Mouse (Mus musculus) spleen, adult 2 months (tissue): Measurements from ENCODE around the gene Ppp4r1. TPM values are rescaled to one million over a fixed set of nuclear protein-coding genes. Genes with fewer than 3 reads are reported as not detected.

Source experiments
- DNase-seq, 2 experiments: peaks; one replicate each; pipeline versions ENCODE4 v3.0.0 to v3.0.0-alpha.2; 2012 to 2021; ENCODE audit warnings: low spot score in 2 of 2, low read depth in 1 of 2
- H3K27ac ChIP-seq: fragments of 200-500 bp; 2 replicates; pipeline ENCODE4 v1.5.1; 2012; ENCODE audit warnings: low read length, inconsistent platforms; ENCODE audit not compliant: insufficient read depth
- H3K27me3 ChIP-seq: fragments of 200-500 bp; 2 replicates; pipeline ENCODE4 v1.6.1; 2012; ENCODE audit warnings: mild to moderate bottlenecking, moderate library complexity, low read length, inconsistent platforms; ENCODE audit not compliant: control insufficient read depth, insufficient read depth
- H3K36me3 ChIP-seq: fragments of 200-500 bp; 2 replicates; pipeline ENCODE4 v1.6.1; 2012; ENCODE audit warnings: mild to moderate bottlenecking, low read length, inconsistent platforms; ENCODE audit not compliant: control insufficient read depth, insufficient read depth
- H3K4me1 ChIP-seq: fragments of 200-500 bp; 2 replicates; pipeline ENCODE4 v1.6.1; 2011; ENCODE audit warnings: inconsistent platforms; ENCODE audit not compliant: control insufficient read depth, insufficient read depth, insufficient read length
- H3K4me3 ChIP-seq: fragments of 200-500 bp; 2 replicates; pipeline ENCODE4 v1.5.1; 2011; ENCODE audit warnings: mild to moderate bottlenecking, inconsistent platforms; ENCODE audit not compliant: insufficient read depth, insufficient read length; ENCODE audit errors: extremely low read depth
- CTCF ChIP-seq: fragments of 200-500 bp; IDR thresholded peaks from 2 replicates; pipeline ENCODE4 v1.5.1; 2011; ENCODE audit warnings: mild to moderate bottlenecking, inconsistent platforms; ENCODE audit not compliant: insufficient read depth, insufficient read length, insufficient replicate concordance; ENCODE audit errors: extremely low read depth
- POLR2A ChIP-seq: fragments of 200-500 bp; IDR thresholded peaks from 2 replicates; pipeline ENCODE4 v1.6.1; 2011; ENCODE audit warnings: low read depth, low read length, inconsistent platforms
- WGBS: fragments of 180-500 bp; shearing (Covaris S2); methylation state at CpG from one replicate; pipeline ENCODE4 v1.1.7; 2018; 5-methylcytosine and 5-hydroxymethylcytosine counted together
- polyA plus RNA-seq: library from polyadenylated mRNA; depleted of rRNA; stranded (reverse); fragments of >200 nt; gene quantifications from 2 replicates; pipeline ENCODE4 v1.2.3, GENCODE M21; 2012

Ppp4r1 gene
- polyA plus RNA-seq, 1 experiment: 23.1 TPM

GRCm38 (mm10) chr17:65873156-65873555, 90.8 kb downstream of the Ppp4r1 start:
- no peaks in the 10 kb centered on the region for H3K27me3 ChIP-seq
- 90% methylated on average over 4 of the region's 4 CpGs for WGBS
- peaks cover 6% of the 10 kb centered on the region; the same call in 1 of the 2 replicates for H3K4me1 ChIP-seq
- H3K36me3 ChIP-seq: no peaks in the 10 kb centered on the region
- TF ChIP-seq CTCF: no peak
- TF ChIP-seq POLR2A: no peak
- no peak for DNase-seq
- no peak overlapping the region for H3K27ac ChIP-seq
- no peak overlapping the region for H3K4me3 ChIP-seq

GRCm38 (mm10) chr17:65873834-65874233, 91.5 kb downstream of the Ppp4r1 start:
- DNase-seq: no peak
- WGBS: 81% methylated on average over 11 of the region's 11 CpGs

GRCm38 (mm10) chr17:65877026-65877425, 94.7 kb downstream of the Ppp4r1 start:
- H3K27ac ChIP-seq: no peak overlapping the region
- no peak for DNase-seq
- H3K4me3 ChIP-seq: no peak overlapping the region
- no peaks in the 10 kb centered on the region for H3K27me3 ChIP-seq
- H3K4me1 ChIP-seq: peaks cover 4% of the 10 kb centered on the region; the same call in 1 of the 2 replicates
- 73% methylated on average over 6 of the region's 6 CpGs for WGBS
- H3K36me3 ChIP-seq: no peaks in the 10 kb centered on the region
- no peak for TF ChIP-seq POLR2A
- no peak for TF ChIP-seq CTCF

More at GRCm38 (mm10) chr17:65873834-65874233, 91.5 kb downstream of the Ppp4r1 start:
- no peak overlapping the region for H3K4me3 ChIP-seq
- H3K27me3 ChIP-seq: no peaks in the 10 kb centered on the region
- H3K36me3 ChIP-seq: no peaks in the 10 kb centered on the region
- no peak overlapping the region for H3K27ac ChIP-seq
- TF ChIP-seq POLR2A (no peak), CTCF (no peak)
- peaks cover 6% of the 10 kb centered on the region; the same call in 1 of the 2 replicates for H3K4me1 ChIP-seq

- Histone ChIP-seq H3K36me3 (no peaks in the 10 kb centered on the region), H3K4me3 (peak overlapping the region; percentile 79), H3K27me3 (no peaks in the 10 kb centered on the region), H3K27ac (peak overlapping the region; percentile 60), H3K4me1 (no peaks in the 10 kb centered on the region; the same call in 1 of the 2 replicates)
- WGBS: under 1% methylated on average over 56 of the region's 56 CpGs
- TF ChIP-seq CTCF: no peak
- DNase-seq: no peak
Observed at GRCm38 (mm10) chr17:65884061-65884669, 101.8 kb downstream of the Ppp4r1 start.

GRCm38 (mm10) chr17:65884691-65885397, 102.5 kb downstream of the Ppp4r1 start:
- Histone ChIP-seq H3K27ac (peak overlapping the region; percentile 94), H3K27me3 (no peaks in the 10 kb centered on the region), H3K4me1 (no peaks in the 10 kb centered on the region; the same call in 1 of the 2 replicates), H3K36me3 (no peaks in the 10 kb centered on the region), H3K4me3 (peak overlapping the region; percentile 80)
- peak; percentile 68 for TF ChIP-seq POLR2A
- no peak for TF ChIP-seq CTCF
- peak; percentile 96 to 98 for DNase-seq
- WGBS: under 1% methylated on average over 62 of the region's 67 CpGs

GRCm38 (mm10) chr17:65885398-65885696, 103.0 kb downstream of the Ppp4r1 start:
- WGBS: 0% methylated on average over 11 of the region's 11 CpGs
- H3K4me3 ChIP-seq: peak overlapping the region; percentile 80
- TF ChIP-seq CTCF: no peak
- no peak for TF ChIP-seq POLR2A
- no peaks in the 10 kb centered on the region for H3K36me3 ChIP-seq
- DNase-seq: no peak
- no peaks in the 10 kb centered on the region for H3K27me3 ChIP-seq
- peak overlapping the region; percentile 94 for H3K27ac ChIP-seq
- no peaks in the 10 kb centered on the region; the same call in 1 of the 2 replicates for H3K4me1 ChIP-seq
